Mouse (Mus musculus) neural tube, embryonic 15.5 days (tissue): ENCODE results near the gene Rbms3. TPM values are rescaled to one million over a fixed set of nuclear protein-coding genes. Genes with fewer than 3 reads are reported as not detected.

ENCODE experiments used
- ATAC-seq: fragments of 200-750 bp; cut with Nextera tagmentation; 2 replicates; pipeline ENCODE4 v1.8.0; 2017; ENCODE audit warnings: mild to moderate bottlenecking, moderate TSS enrichment, moderate library complexity; ENCODE audit not compliant: low FRiP score
- H3K27ac ChIP-seq: fragments of 300-500 bp; sonication (generic); replicated peaks from 2 replicates; pipeline ENCODE4 v1.5.1; 2015; ENCODE audit warnings: mild to moderate bottlenecking, inconsistent platforms
- H3K27me3 ChIP-seq: fragments of 300-500 bp; sonication (generic); replicated peaks from 2 replicates; pipeline ENCODE4 v1.6.1; 2015; ENCODE audit warnings: inconsistent platforms
- H3K36me3 ChIP-seq: fragments of 300-500 bp; sonication (generic); 2 replicates; pipeline ENCODE4 v1.6.1; 2015; ENCODE audit warnings: inconsistent platforms
- H3K4me1 ChIP-seq: fragments of 300-500 bp; sonication (generic); 2 replicates; pipeline ENCODE4 v1.6.1; 2015; ENCODE audit warnings: inconsistent platforms
- H3K4me2 ChIP-seq: fragments of 300-500 bp; sonication (generic); 2 replicates; pipeline ENCODE4 v1.6.1; 2015; ENCODE audit warnings: inconsistent platforms, mild to moderate bottlenecking, moderate library complexity
- H3K4me3 ChIP-seq: fragments of 300-500 bp; sonication (generic); replicated peaks from 2 replicates; pipeline ENCODE4 v1.5.1; 2015; ENCODE audit warnings: mild to moderate bottlenecking, inconsistent platforms
- H3K9ac ChIP-seq: fragments of 300-500 bp; sonication (generic); replicated peaks from 2 replicates; pipeline ENCODE4 v1.6.1; 2015; ENCODE audit warnings: mild to moderate bottlenecking, inconsistent platforms
- H3K9me3 ChIP-seq: fragments of 300-500 bp; sonication (generic); replicated peaks from 2 replicates; pipeline ENCODE4 v1.6.1; 2016; ENCODE audit warnings: inconsistent platforms
- WGBS: fragments of 180-500 bp; shearing (Covaris S2); methylation state at CpG from one replicate; pipeline ENCODE4 v1.1.7; 2015; ENCODE audit warnings: mixed read lengths; 5-methylcytosine and 5-hydroxymethylcytosine counted together
- polyA plus RNA-seq: library from polyadenylated mRNA; unstranded; fragments of >200 nt; fragmentation: Nextera tagmentation; extraction: Ambion mirVana; gene quantifications from 2 replicates; pipeline ENCODE4 v1.2.1, GENCODE M21; 2015

Rbms3 gene
- polyA plus RNA-seq, 1 experiment from 2014 or later: 83.4 TPM

DNA sequence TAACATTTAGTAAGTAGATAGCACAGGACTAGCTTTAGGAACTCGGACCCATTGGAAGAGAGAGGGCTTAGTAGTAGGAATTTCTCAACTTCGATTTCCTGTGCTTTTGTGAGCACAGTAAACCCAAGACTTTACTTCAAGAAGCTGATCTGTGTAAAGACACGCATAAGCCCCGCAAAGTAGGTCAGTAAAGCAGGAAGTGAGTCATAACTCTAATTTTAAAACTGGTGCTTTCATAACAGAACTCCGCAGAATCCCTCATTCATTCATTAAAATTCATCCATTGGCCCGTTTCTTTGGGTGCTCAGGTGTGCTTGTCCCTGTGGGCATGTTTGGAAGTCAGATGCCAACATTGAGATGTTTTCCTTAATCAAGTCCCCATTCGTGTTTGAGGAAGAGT, 1087.7 kb downstream of the Rbms3 start:
- ATAC-seq: no peak
- WGBS: 84% methylated on average over 7 of the region's 7 CpGs
- no peak overlapping the region for H3K4me2 ChIP-seq

DNA sequence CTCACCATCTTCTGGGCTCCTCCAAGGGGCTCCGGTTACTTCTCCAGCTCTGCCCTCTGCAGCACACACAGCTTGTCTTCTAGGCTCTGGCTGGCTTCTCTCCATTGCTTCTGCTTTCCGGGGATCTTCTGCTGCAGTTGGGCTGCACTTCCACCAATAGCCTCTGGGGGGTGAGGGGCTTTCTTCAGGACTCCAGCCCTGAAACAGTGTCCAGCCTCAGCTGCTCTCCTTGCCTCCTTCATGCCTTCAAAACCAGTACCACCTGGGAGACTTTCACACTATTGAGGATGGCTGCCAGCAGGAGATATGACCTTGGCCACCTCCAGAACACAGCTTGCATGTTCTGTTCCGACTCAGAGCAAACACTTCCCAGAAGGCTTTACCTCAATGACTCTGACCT, 1094.0 kb downstream of the Rbms3 start:
- no peak overlapping the region for H3K4me3 ChIP-seq
- no peak overlapping the region for H3K4me2 ChIP-seq
- H3K4me1 ChIP-seq: no peaks in the 10 kb centered on the region
- H3K27ac ChIP-seq: no peak overlapping the region
- 69% methylated on average over 3 of the region's 3 CpGs for WGBS
- ATAC-seq: no peak
- H3K27me3 ChIP-seq: no peaks in the 10 kb centered on the region
- H3K9me3 ChIP-seq: 0 out of 2 replicates have a peak, but pooled peaks cover 5% of the 10 kb centered on the region
- no peaks in the 10 kb centered on the region for H3K36me3 ChIP-seq
- H3K9ac ChIP-seq: no peak overlapping the region

More for the DNA sequence above, 1087.7 kb downstream of the Rbms3 start:
- Histone ChIP-seq H3K27me3 (no peaks in the 10 kb centered on the region), H3K36me3 (no peaks in the 10 kb centered on the region), H3K9ac (no peak overlapping the region), H3K27ac (no peak overlapping the region), H3K4me1 (no peaks in the 10 kb centered on the region), H3K9me3 (0 out of 2 replicates have a peak, but pooled peaks cover 4% of the 10 kb centered on the region), H3K4me3 (no peak overlapping the region)

DNA sequence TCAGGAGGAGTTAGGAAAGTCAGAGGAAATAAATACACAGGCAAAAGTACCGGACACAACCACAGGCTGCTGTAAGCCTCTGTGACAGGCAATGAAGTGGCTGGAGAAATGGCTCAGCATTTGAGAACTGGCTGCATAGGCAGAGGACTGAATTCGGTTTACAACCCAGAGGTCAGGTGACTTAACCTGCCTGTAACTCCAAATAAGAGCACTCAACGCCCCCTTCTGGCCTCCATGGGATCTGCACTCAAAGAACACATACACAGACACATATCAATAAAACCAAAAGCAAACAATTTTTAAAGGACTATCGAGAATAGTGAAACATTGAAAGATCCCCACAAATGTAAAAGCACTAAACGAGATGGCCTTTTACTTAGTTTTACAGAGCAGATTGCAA, 1096.3 kb downstream of the Rbms3 start:
- Histone ChIP-seq H3K36me3 (no peaks in the 10 kb centered on the region), H3K4me1 (no peaks in the 10 kb centered on the region), H3K4me3 (no peak overlapping the region), H3K27me3 (no peaks in the 10 kb centered on the region), H3K27ac (no peak overlapping the region), H3K9me3 (0 out of 2 replicates have a peak, but pooled peaks cover 5% of the 10 kb centered on the region), H3K4me2 (no peak overlapping the region), H3K9ac (no peak overlapping the region)
- no peak for ATAC-seq
- 84% methylated on average over 5 of the region's 5 CpGs for WGBS

- no peak for ATAC-seq
- H3K9ac ChIP-seq: no peak overlapping the region
- 92% methylated on average over 4 of the region's 4 CpGs for WGBS
- H3K36me3 ChIP-seq: no peaks in the 10 kb centered on the region
- no peak overlapping the region for H3K4me2 ChIP-seq
- no peaks in the 10 kb centered on the region for H3K27me3 ChIP-seq
- H3K4me3 ChIP-seq: no peak overlapping the region
- 0 out of 2 replicates have a peak, but pooled peaks cover 5% of the 10 kb centered on the region for H3K9me3 ChIP-seq
- no peaks in the 10 kb centered on the region for H3K4me1 ChIP-seq
- H3K27ac ChIP-seq: no peak overlapping the region
Measured at GRCm38 (mm10) chr9:116531121-116531520, 1098.6 kb downstream of the Rbms3 start.

DNA sequence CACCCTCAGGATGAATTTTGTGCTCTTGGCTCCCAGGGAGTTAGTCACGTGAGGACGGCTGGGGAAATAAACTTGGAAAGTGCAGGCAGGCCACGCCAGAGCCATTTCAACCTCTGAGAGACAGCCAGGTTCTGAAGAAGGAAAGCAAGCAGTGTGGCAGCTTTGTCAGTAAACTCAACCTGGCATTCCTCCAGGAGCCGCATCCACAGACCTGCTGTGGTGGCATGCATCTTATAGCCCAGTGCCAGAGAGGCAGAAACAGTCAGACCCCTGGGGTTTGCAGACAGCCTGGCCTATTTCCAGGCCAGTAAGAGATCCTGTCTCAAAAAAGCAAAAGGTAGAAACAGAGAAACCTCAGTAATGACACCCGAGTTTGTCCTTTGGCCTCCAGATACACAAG, 1105.3 kb downstream of the Rbms3 start:
- no peak overlapping the region for H3K9ac ChIP-seq
- H3K36me3 ChIP-seq: no peaks in the 10 kb centered on the region
- WGBS: 72% methylated on average over 5 of the region's 5 CpGs
- no peak overlapping the region for H3K4me2 ChIP-seq
- no peaks in the 10 kb centered on the region for H3K27me3 ChIP-seq
- no peak overlapping the region for H3K4me3 ChIP-seq
- H3K27ac ChIP-seq: no peak overlapping the region
- no peak for ATAC-seq
- H3K9me3 ChIP-seq: no peaks in the 10 kb centered on the region
- peaks cover 3% of the 10 kb centered on the region; the same call in 1 of the 2 replicates for H3K4me1 ChIP-seq
